Mouse (Mus musculus) G1E (cell line): Measurements from ENCODE around the gene Polr2m.

Experiments used
- CTCF ChIP-seq: IDR thresholded peaks from 2 replicates; pipeline ENCODE4 v1.5.1; 2012; ENCODE audit warnings: low read depth, low read length, inconsistent platforms, mixed read lengths
- GATA2 ChIP-seq: IDR thresholded peaks from 2 replicates; pipeline ENCODE4 v1.6.1; 2012; ENCODE audit warnings: low read depth, low read length, inconsistent platforms, borderline replicate concordance
- POLR2AphosphoS5 ChIP-seq: IDR thresholded peaks from 2 replicates; pipeline ENCODE4 v1.6.1; 2012; ENCODE audit warnings: low read depth, low read length, inconsistent platforms; ENCODE audit not compliant: insufficient replicate concordance

GRCm38 (mm10) chr9:71519836-71520235 is 34.1 kb upstream of the Polr2m start:
- TF ChIP-seq CTCF: no peak
- TF ChIP-seq GATA2: no peak
- no peak for TF ChIP-seq POLR2AphosphoS5
